ENCODE assay signal across 11 mouse cellular contexts in the genomic region with DNA sequence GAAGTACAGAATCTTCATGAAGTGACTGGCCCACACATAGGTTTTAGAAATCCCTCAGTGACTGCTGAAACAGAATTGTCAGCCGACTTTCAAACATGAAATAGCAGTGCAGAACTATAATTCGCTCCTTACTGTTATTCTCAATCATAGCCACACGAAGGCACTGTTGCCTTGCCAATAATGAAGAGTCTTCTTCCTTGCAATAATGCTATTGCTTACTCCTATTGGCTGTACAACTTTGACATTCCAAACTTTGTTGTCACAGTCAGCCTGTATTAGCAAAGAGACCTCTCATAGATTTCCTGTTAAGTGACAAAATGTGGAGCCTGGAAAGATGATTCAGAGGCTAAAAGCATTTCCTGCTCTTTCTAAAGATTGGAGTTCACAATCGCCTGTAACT. TPM values are rescaled to one million over a fixed set of nuclear protein-coding genes. Genes with fewer than 3 reads are reported as not detected.
DNase-seq lines count a peak whose midpoint lies in the region; ATAC-seq and TF ChIP-seq lines count a peak whose summit lies in the region.
"Had no signal": no experiment of that assay in that cellular context is flagged by ENCODE, and none has a peak within 500 bp of the region (broad histone marks: within the 10 kb centered on the region; RNA-seq: fewer than 3 reads in every experiment).

No protein-coding gene starts in this region.

- TF ChIP-seq POLR2A in thymus, adult 2 months (IDR thresholded peaks at IDR 0.05; ENCODE audit: control insufficient read depth, extremely low read depth, insufficient read depth, low read length, poor library complexity), result no peak

- no peak overlapping the region for H3K4me2 ChIP-seq in intestine, postnatal 0 days (replicated peaks; ENCODE audit: low read depth)
- no peak overlapping the region for H3K4me2 ChIP-seq in intestine, embryonic 16.5 days (ENCODE audit: low read depth, low read length)
- H3K4me2 ChIP-seq: forebrain, embryonic 12.5 days had no signal

- H3K9ac ChIP-seq in intestine, postnatal 0 days (ENCODE audit: low read depth, low read length), result no peak overlapping the region
- H3K9ac ChIP-seq in intestine, embryonic 16.5 days (ENCODE audit: low read depth, low read length), result no peak overlapping the region
- H3K9ac ChIP-seq: forebrain, embryonic 12.5 days had no signal

- no peaks in the 10 kb centered on the region for H3K27me3 ChIP-seq in intestine, postnatal 0 days (replicated peaks; ENCODE audit: control insufficient read depth, insufficient read depth, low read length)
- no peaks in the 10 kb centered on the region for H3K27me3 ChIP-seq in intestine, embryonic 16.5 days (replicated peaks; ENCODE audit: control insufficient read depth, insufficient read depth, low read length)
- H3K27me3 ChIP-seq in thymus, adult 2 months (ENCODE audit: control insufficient read depth, insufficient read depth, low read length), result no peaks in the 10 kb centered on the region
- H3K27me3 ChIP-seq: forebrain, embryonic 12.5 days had no signal

- no peak overlapping the region for H3K4me3 ChIP-seq in intestine, postnatal 0 days (ENCODE audit: low read depth, low read length)
- no peak overlapping the region for H3K4me3 ChIP-seq in intestine, embryonic 16.5 days (ENCODE audit: low read length)
- H3K4me3 ChIP-seq in thymus, adult 2 months (ENCODE audit: control insufficient read depth, insufficient read depth, low read length), result no peak overlapping the region
- H3K4me3 ChIP-seq: forebrain, embryonic 12.5 days had no signal

- no peak for ATAC-seq in intestine, postnatal 0 days
- ATAC-seq in intestine, embryonic 16.5 days, result no peak

- H3K9me3 ChIP-seq in intestine, postnatal 0 days (ENCODE audit: control insufficient read depth), result no peaks in the 10 kb centered on the region
- H3K9me3 ChIP-seq in intestine, embryonic 16.5 days (ENCODE audit: control insufficient read depth, low read length), result no peaks in the 10 kb centered on the region
- H3K9me3 ChIP-seq: forebrain, embryonic 12.5 days had no signal

- DNase-seq in right cerebral cortex, postnatal 10 days (ENCODE audit: low spot score in 2 of 2), result peak; percentile 50 to 57
- DNase-seq in right cerebral cortex, postnatal 14 days, result no peak
- DNase-seq in frontal cortex, adult 2 months (ENCODE audit: extremely low spot score in 1 of 2, low spot score in 1 of 2), result peak; percentile 8 to 67
- no peak for DNase-seq in thymus, postnatal 10 days (ENCODE audit: low spot score in 2 of 2)
- DNase-seq in cerebellum, postnatal 25 days, result no peak
- no peak for DNase-seq in thymus, adult 2 months
- DNase-seq: adrenal gland, adult 8-10 months had no signal

- H3K36me3 ChIP-seq in intestine, postnatal 0 days (ENCODE audit: control insufficient read depth, insufficient read depth), result no peaks in the 10 kb centered on the region
- H3K36me3 ChIP-seq in intestine, embryonic 16.5 days (ENCODE audit: control insufficient read depth, insufficient read depth, low read length), result no peaks in the 10 kb centered on the region
- no peaks in the 10 kb centered on the region for H3K36me3 ChIP-seq in thymus, adult 2 months (ENCODE audit: control insufficient read depth, insufficient read depth, low read length)
- H3K36me3 ChIP-seq: forebrain, embryonic 12.5 days had no signal

- no peak overlapping the region for H3K27ac ChIP-seq in intestine, postnatal 0 days (ENCODE audit: low read depth, low read length)
- H3K27ac ChIP-seq in intestine, embryonic 16.5 days (ENCODE audit: low read length), result no peak overlapping the region
- no peak overlapping the region for H3K27ac ChIP-seq in thymus, adult 2 months (ENCODE audit: control insufficient read depth, insufficient read depth, low read length)
- H3K27ac ChIP-seq: forebrain, embryonic 12.5 days had no signal

- no peaks in the 10 kb centered on the region for H3K4me1 ChIP-seq in intestine, postnatal 0 days (replicated peaks; ENCODE audit: control insufficient read depth, insufficient read depth, low read length)
- H3K4me1 ChIP-seq in intestine, embryonic 16.5 days (ENCODE audit: control insufficient read depth, insufficient read depth, low read length), result no peaks in the 10 kb centered on the region
- H3K4me1 ChIP-seq in thymus, adult 2 months (replicated peaks; ENCODE audit: control insufficient read depth, insufficient read depth, low read length), result no peaks in the 10 kb centered on the region
- H3K4me1 ChIP-seq: forebrain, embryonic 12.5 days had no signal

- TF ChIP-seq CTCF in intestine, postnatal 0 days (IDR thresholded peaks at IDR 0.05; ENCODE audit: low read depth), result peak; percentile 74
- TF ChIP-seq CTCF in thymus, adult 2 months (IDR thresholded peaks at IDR 0.05; ENCODE audit: borderline replicate concordance, control insufficient read depth, extremely low read depth, insufficient read depth, low read length, poor library complexity), result no peak

- whole genome bisulfite sequencing in intestine, postnatal 0 days, result 45% methylated on average over 4 of the region's 4 CpGs
- WGBS in intestine, embryonic 16.5 days, result 51% methylated on average over 4 of the region's 4 CpGs
- WGBS in thymus, adult 2 months, result 58% methylated on average over 4 of the region's 4 CpGs

RNA-seq across cellular contexts. Expression of gene Olfr684, which starts 7.3 kb away (rescaled TPM):
- not detected in 2 replicates for polyA plus RNA-seq in intestine, postnatal 0 days (2015; fragmentation: Nextera tagmentation; extraction: Ambion mirVana)
- polyA plus RNA-seq in intestine, embryonic 16.5 days (2015; fragmentation: Nextera tagmentation; extraction: Ambion mirVana), result not detected in 2 replicates
- polyA plus RNA-seq in frontal cortex, adult 2 months (2012; rRNA removed), result 0.11 TPM in 1 of 2 replicates, not detected in the other
- not detected in 2 replicates for polyA plus RNA-seq in thymus, adult 2 months (2012; rRNA removed)
- polyA plus RNA-seq: forebrain, embryonic 12.5 days; lung, embryonic 16.5 days had no signal

RNA-seq across cellular contexts. Expression of gene Olfr685, which starts 15.0 kb away (rescaled TPM):
- polyA plus RNA-seq in intestine, postnatal 0 days (2015; fragmentation: Nextera tagmentation; extraction: Ambion mirVana), result not detected in 2 replicates
- not detected in 2 replicates for polyA plus RNA-seq in intestine, embryonic 16.5 days (2015; fragmentation: Nextera tagmentation; extraction: Ambion mirVana)
- 0.06 TPM in 1 of 2 replicates, not detected in the other for polyA plus RNA-seq in frontal cortex, adult 2 months (2012; rRNA removed)
- polyA plus RNA-seq in thymus, adult 2 months (2012; rRNA removed), result not detected in 2 replicates
- polyA plus RNA-seq: forebrain, embryonic 12.5 days; lung, embryonic 16.5 days had no signal

RNA-seq across cellular contexts. Expression of gene Olfr683, which starts 24.0 kb away (rescaled TPM):
- polyA plus RNA-seq in intestine, postnatal 0 days (2015; fragmentation: Nextera tagmentation; extraction: Ambion mirVana), result not detected in 2 replicates
- polyA plus RNA-seq in intestine, embryonic 16.5 days (2015; fragmentation: Nextera tagmentation; extraction: Ambion mirVana), result not detected in 2 replicates
- polyA plus RNA-seq in frontal cortex, adult 2 months (2012; rRNA removed), result 0.15 TPM in 1 of 2 replicates, not detected in the other
- not detected in 2 replicates for polyA plus RNA-seq in thymus, adult 2 months (2012; rRNA removed)
- polyA plus RNA-seq: lung, embryonic 16.5 days had no signal

RNA-seq across cellular contexts. Expression of gene Olfr686, which starts 36.5 kb away (rescaled TPM):
- polyA plus RNA-seq in intestine, postnatal 0 days (2015; fragmentation: Nextera tagmentation; extraction: Ambion mirVana), result not detected in 2 replicates
- not detected in 2 replicates for polyA plus RNA-seq in intestine, embryonic 16.5 days (2015; fragmentation: Nextera tagmentation; extraction: Ambion mirVana)
- 0.04 TPM in 1 of 2 replicates, not detected in the other for polyA plus RNA-seq in frontal cortex, adult 2 months (2012; rRNA removed)
- not detected in 2 replicates for polyA plus RNA-seq in thymus, adult 2 months (2012; rRNA removed)
- polyA plus RNA-seq: forebrain, embryonic 12.5 days; lung, embryonic 16.5 days had no signal

RNA-seq across cellular contexts. Expression of gene Olfr681, which starts 54.1 kb away (rescaled TPM):
- not detected in 2 replicates for polyA plus RNA-seq in intestine, postnatal 0 days (2015; fragmentation: Nextera tagmentation; extraction: Ambion mirVana)
- polyA plus RNA-seq in intestine, embryonic 16.5 days (2015; fragmentation: Nextera tagmentation; extraction: Ambion mirVana), result not detected in 2 replicates
- polyA plus RNA-seq in frontal cortex, adult 2 months (2012; rRNA removed), result 0.19 TPM in 1 of 2 replicates, not detected in the other
- polyA plus RNA-seq in thymus, adult 2 months (2012; rRNA removed), result not detected in 2 replicates
- polyA plus RNA-seq: forebrain, embryonic 12.5 days; lung, embryonic 16.5 days had no signal

Comparison
In these comparisons a context has a peak if more than half of its experiments do, and no peak if none do; other contexts are left out.
1. DNase-seq: peak in right cerebral cortex, postnatal 10 days (2 of 2) and frontal cortex, adult 2 months (2 of 2); none in right cerebral cortex, postnatal 14 days (single experiment), thymus, postnatal 10 days (0 of 2), cerebellum, postnatal 25 days (0 of 2) and thymus, adult 2 months (single experiment).